Mouse (Mus musculus) layer of hippocampus, postnatal 25 days (tissue): Measurements from ENCODE around the gene Tatdn2. TPM values are rescaled to one million over a fixed set of nuclear protein-coding genes. Genes with fewer than 3 reads are reported as not detected.
A peak's percentile ranks its signal among the peaks of the same experiment; 100 is the strongest.

Experiments used
- DNase-seq, 2 experiments: peaks; one replicate each; pipeline ENCODE4 v3.0.0; 2022; ENCODE audit warnings: mixed read lengths in 2 of 2, low spot score in 1 of 2; ENCODE audit errors: extremely low spot score in 1 of 2
- total RNA-seq, 2 experiments: library from RNA; stranded (reverse); gene quantifications; 2 replicates each; pipeline ENCODE4 v1.2.3; 2021

Tatdn2 gene
- total RNA-seq = 10 to 100 TPM; 56.2 to 59.4 TPM

- peak; percentile 76 to 82 for DNase-seq
Observed at GRCm38 (mm10) chr6:113696582-113697221, at the start of gene Tatdn2. Gene Tatdn2, plus strand, starts transcription at chr6:113697050.

- no peak for DNase-seq
Observed at GRCm38 (mm10) chr6:113649346-113650196, 47.3 kb upstream of the Tatdn2 start.

GRCm38 (mm10) chr6:113650197-113650640, 46.6 kb upstream of the Tatdn2 start:
- no peak for DNase-seq

GRCm38 (mm10) chr6:113651626-113652025, 45.2 kb upstream of the Tatdn2 start:
- DNase-seq = no peak

- no peak for DNase-seq
Observed at GRCm38 (mm10) chr6:113653551-113653950, 43.3 kb upstream of the Tatdn2 start.

- DNase-seq = no peak
Observed at GRCm38 (mm10) chr6:113654102-113654501, 42.7 kb upstream of the Tatdn2 start.

- DNase-seq = no peak
Observed at GRCm38 (mm10) chr6:113654753-113655397, 42.0 kb upstream of the Tatdn2 start.

- DNase-seq = no peak
Observed at GRCm38 (mm10) chr6:113655475-113655874, 41.4 kb upstream of the Tatdn2 start.

GRCm38 (mm10) chr6:113656847-113657246, 40.0 kb upstream of the Tatdn2 start:
- DNase-seq = no peak

GRCm38 (mm10) chr6:113658226-113658625, 38.6 kb upstream of the Tatdn2 start:
- no peak for DNase-seq

- DNase-seq = no peak
Observed at GRCm38 (mm10) chr6:113659648-113660491, 37.0 kb upstream of the Tatdn2 start.

- DNase-seq = no peak
Observed at GRCm38 (mm10) chr6:113660492-113661352, 36.1 kb upstream of the Tatdn2 start.

GRCm38 (mm10) chr6:113661353-113662241, 35.3 kb upstream of the Tatdn2 start:
- no peak for DNase-seq

- DNase-seq = no peak
Observed at GRCm38 (mm10) chr6:113662964-113663700, 33.7 kb upstream of the Tatdn2 start.

- DNase-seq = no peak
Observed at GRCm38 (mm10) chr6:113664305-113664704, 32.5 kb upstream of the Tatdn2 start.

GRCm38 (mm10) chr6:113667611-113668122, 29.2 kb upstream of the Tatdn2 start:
- no peak for DNase-seq
